Mouse (Mus musculus) neural tube, embryonic 14.5 days (tissue): ENCODE data around the gene Use1. TPM values are rescaled to one million over a fixed set of nuclear protein-coding genes. Genes with fewer than 3 reads are reported as not detected.

Experiments
- ATAC-seq: fragments of 200-750 bp; cut with Nextera tagmentation; 2 replicates; pipeline ENCODE4 v1.8.0; 2017; ENCODE audit warnings: low read depth, mild to moderate bottlenecking, moderate TSS enrichment, moderate library complexity
- H3K27ac ChIP-seq: fragments of 300-500 bp; sonication (generic); 2 replicates; pipeline ENCODE4 v1.5.1; 2014; ENCODE audit warnings: low read depth, mild to moderate bottlenecking, control low read depth, low read length, moderate library complexity, mixed read lengths
- H3K27me3 ChIP-seq: fragments of 300-500 bp; sonication (generic); 2 replicates; pipeline ENCODE4 v1.6.1; 2014; ENCODE audit warnings: low read length; ENCODE audit not compliant: control insufficient read depth, insufficient read depth
- H3K36me3 ChIP-seq: fragments of 300-500 bp; sonication (generic); 2 replicates; pipeline ENCODE4 v1.6.1; 2014; ENCODE audit warnings: low read length, mixed read lengths; ENCODE audit not compliant: control insufficient read depth, insufficient read depth
- H3K4me1 ChIP-seq: fragments of 300-500 bp; sonication (generic); 2 replicates; pipeline ENCODE4 v1.6.1; 2014; ENCODE audit warnings: low read length; ENCODE audit not compliant: control insufficient read depth, insufficient read depth
- H3K4me2 ChIP-seq: fragments of 300-500 bp; sonication (generic); 2 replicates; pipeline ENCODE4 v1.6.1; 2014; ENCODE audit warnings: mild to moderate bottlenecking, low read depth, low read length, control low read depth
- H3K4me3 ChIP-seq: fragments of 300-500 bp; sonication (generic); 2 replicates; pipeline ENCODE4 v1.5.1; 2014; ENCODE audit warnings: low read depth, low read length, control low read depth, mixed read lengths
- H3K9ac ChIP-seq: fragments of 300-500 bp; sonication (generic); replicated peaks from 2 replicates; pipeline ENCODE4 v1.6.1; 2014; ENCODE audit warnings: low read depth, mild to moderate bottlenecking, control low read depth, low read length, mixed read lengths
- H3K9me3 ChIP-seq: fragments of 300-500 bp; sonication (generic); 2 replicates; pipeline ENCODE4 v1.6.1; 2016; ENCODE audit warnings: low read length; ENCODE audit not compliant: control insufficient read depth
- WGBS: fragments of 180-500 bp; shearing (Covaris S2); extraction: QIAGEN DNeasy Blood & Tissue Kit; methylation state at CpG from one replicate; pipeline ENCODE4 v1.1.7; 2014; 5-methylcytosine and 5-hydroxymethylcytosine counted together
- polyA plus RNA-seq: library from polyadenylated mRNA; unstranded; fragments of >200 nt; fragmentation: Nextera tagmentation; extraction: Ambion mirVana; gene quantifications from 2 replicates; pipeline ENCODE4 v1.2.1, GENCODE M21; 2014

Use1 gene
- polyA plus RNA-seq, 1 experiment from 2014 or later = 130 TPM

DNA sequence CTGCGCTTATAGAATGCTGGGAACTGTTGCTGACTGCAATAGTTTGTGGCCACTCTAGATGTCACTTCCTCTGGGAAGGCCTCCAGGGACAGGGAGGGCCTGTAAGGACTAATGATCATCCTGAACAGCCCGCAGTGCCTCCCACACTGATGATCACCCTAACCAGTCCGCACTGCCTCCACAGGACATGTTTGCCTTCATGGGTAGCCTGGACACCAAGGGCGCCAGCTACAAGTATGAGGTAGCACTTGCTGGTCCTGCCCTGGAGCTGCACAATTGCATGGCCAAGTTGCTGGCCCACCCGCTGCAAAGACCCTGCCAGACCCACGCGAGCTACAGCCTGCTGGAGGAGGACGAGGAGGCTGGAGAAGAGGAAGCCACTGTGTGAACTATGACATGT, 37.4 kb downstream of the Use1 start:
- no peak for ATAC-seq
- WGBS = 93% methylated on average over 8 of the region's 8 CpGs
- Histone ChIP-seq H3K27ac (no peak overlapping the region), H3K4me1 (no peaks in the 10 kb centered on the region), H3K36me3 (peaks cover 4% of the 10 kb centered on the region), H3K4me2 (no peak overlapping the region), H3K9ac (no peak overlapping the region), H3K4me3 (no peak overlapping the region), H3K9me3 (no peaks in the 10 kb centered on the region), H3K27me3 (no peaks in the 10 kb centered on the region)

DNA sequence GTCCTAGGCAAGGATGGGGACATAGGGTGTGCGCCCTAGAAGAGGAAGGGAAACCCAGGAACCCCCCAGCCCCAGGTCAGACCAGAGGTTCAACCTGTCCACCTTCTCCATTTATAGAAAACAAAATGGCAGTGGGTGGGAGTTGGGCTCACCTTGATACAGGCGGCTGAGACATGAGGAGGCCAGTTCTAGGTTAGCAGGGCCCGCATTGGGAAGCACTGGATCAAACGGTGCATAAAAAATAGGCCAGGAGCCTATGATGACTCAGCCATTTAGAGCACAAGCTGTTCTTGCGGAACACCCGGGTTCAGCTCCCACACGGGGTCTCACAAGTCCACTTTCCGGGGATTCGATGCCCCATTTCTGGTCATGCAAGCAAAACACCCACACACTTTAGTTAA, 38.3 kb downstream of the Use1 start:
- no peaks in the 10 kb centered on the region for H3K4me1 ChIP-seq
- no peak overlapping the region for H3K9ac ChIP-seq
- no peak for ATAC-seq
- H3K27ac ChIP-seq = no peak overlapping the region
- no peak overlapping the region for H3K4me2 ChIP-seq
- no peaks in the 10 kb centered on the region for H3K27me3 ChIP-seq
- no peak overlapping the region for H3K4me3 ChIP-seq
- no peaks in the 10 kb centered on the region for H3K9me3 ChIP-seq
- 85% methylated on average over 9 of the region's 9 CpGs for WGBS
- no peaks in the 10 kb centered on the region; the same call in 1 of the 2 replicates for H3K36me3 ChIP-seq

DNA sequence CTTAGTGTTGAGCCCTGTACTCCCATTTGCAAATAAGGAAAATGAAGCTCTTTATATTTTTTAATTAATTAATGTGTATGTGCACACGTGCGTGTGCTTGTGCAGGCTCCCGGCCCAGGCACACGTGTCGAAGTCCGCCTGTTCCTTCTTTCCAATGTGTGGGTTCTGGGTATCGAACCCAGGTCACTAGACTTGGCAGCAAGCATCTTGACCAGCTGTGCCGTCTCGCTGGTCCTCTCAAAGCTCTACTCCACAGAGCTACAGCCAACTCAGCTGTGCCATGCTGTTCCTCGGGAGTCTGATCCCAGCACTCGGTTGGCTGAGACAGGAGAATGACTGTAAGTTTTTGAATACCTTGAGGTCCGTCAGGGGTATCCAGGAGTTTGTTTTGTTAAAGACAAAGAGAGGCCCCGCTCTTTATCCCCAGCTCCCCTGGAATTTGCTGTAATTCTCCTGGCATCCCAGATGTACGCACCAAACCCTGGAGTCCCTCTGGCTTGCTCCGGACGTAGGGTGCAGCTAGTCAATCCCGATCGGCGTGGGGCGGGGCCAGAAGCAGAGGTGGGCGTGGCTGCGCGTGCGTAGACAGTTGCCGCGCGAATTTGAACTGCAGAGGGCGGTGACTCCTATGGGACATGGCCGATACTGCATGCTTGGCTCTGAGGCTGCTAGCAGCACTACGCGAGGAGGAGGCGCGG, 38.9 kb downstream of the Use1 start, which contains the start of gene Ankle1:
Gene Ankle1 (plus strand): TSS at position 610 of the 698 bp plus-strand sequence.
- 15% methylated on average over 33 of the region's 33 CpGs for WGBS
- no peak within 1 kb of the TSS for H3K27ac ChIP-seq
- H3K4me1 ChIP-seq = no peaks in the 10 kb centered on the region
- H3K36me3 ChIP-seq = no peaks in the 10 kb centered on the region
- H3K9me3 ChIP-seq = no peaks in the 10 kb centered on the region
- peak within 1 kb of the TSS; percentile 79 for H3K4me2 ChIP-seq
- peak within 1 kb of the TSS; percentile 26; the same call in 1 of the 2 replicates for H3K9ac ChIP-seq
- H3K4me3 ChIP-seq = peak within 1 kb of the TSS; percentile 36
- peak; percentile 92 for ATAC-seq
- H3K27me3 ChIP-seq = no peaks in the 10 kb centered on the region

DNA sequence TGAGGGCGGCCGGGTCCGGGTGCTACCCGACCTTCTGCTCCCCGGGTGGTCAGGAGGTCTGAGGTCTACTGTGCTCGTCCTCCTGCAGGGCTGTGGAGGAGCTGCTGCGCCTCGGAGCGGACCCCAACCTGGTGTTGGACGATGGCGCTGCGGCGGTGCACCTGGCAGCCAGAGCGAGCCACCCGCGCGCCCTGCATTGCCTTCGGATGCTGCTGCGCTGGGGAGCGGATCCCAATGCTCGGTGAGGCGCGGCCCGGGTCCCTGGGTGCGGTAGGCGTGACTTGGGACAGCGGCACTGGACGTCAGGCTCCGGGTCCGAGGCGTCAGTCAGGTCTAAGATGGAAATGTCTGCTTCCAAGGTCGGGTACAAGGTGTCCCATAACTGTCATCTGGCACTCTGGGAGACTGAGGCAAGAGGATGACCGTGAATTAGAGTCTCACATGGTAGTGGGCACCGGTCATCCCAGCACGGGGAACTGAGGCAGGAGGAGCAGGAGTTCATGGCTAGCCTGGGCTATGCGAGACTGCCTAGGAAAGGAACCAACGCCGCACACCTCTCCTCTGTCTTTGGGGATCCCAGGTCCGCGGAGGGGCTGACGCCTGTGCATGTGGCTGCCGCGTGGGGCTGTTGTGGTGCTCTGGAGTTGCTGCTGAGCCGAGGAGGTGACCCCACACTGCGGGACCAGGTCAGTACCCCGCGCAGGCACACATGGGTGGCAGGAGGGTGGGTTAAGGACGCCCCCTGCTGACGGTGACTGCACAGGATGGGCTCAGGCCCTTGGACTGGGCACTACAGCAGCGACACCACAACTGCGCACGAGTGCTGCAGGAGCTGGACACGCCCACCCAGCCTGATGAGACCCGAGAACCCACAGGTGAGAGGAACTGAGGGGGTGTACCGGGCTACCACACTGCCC, 39.7 kb downstream of the Use1 start:
- H3K4me3 ChIP-seq = peak overlapping the region; percentile 36
- H3K9me3 ChIP-seq = no peaks in the 10 kb centered on the region
- no peaks in the 10 kb centered on the region for H3K4me1 ChIP-seq
- peak; percentile 72 for ATAC-seq
- H3K27ac ChIP-seq = no peak overlapping the region
- peak overlapping the region; percentile 79 for H3K4me2 ChIP-seq
- H3K36me3 ChIP-seq = no peaks in the 10 kb centered on the region
- under 1% methylated on average over 55 of the region's 55 CpGs for WGBS
- H3K27me3 ChIP-seq = no peaks in the 10 kb centered on the region
- no peak overlapping the region for H3K9ac ChIP-seq

DNA sequence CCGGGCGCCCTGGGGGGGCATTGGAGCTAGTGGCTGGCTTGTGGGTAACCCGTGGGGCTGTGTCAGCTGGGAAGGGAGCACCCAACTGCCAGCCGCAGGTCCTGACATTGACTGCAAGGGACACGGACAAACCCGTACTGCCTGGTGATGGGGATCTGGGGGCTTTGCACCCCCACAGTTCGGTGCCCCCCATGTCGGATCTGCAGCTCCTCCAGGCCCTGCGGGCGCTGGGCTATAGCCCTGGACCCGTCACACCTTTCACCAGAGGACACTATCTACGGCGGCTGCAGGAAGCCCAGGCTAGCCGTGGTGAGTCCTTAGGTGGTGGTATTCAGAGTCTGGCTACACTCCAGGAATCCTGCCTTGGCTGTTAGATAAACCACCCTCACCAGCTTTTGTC, 40.8 kb downstream of the Use1 start:
- no peak for ATAC-seq
- H3K4me2 ChIP-seq = no peak overlapping the region

DNA sequence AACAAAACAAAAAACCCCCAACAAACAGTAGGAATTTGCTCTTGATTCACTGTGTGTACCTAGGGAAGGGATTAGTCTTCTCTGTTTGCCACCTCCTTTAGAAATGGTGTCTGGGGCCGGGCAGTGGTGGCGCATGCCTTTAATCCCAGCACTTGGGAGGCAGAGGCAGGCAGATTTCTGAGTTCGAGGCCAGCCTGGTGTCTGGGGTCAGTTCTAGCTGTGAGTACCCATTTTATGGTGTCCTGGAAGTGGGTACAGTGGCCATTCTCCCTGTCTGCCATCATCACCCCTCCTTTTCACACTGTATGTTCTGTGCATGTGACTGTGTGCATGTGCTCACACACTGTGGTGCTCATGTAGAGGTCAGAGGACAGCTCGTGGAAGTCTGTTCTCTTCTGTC, 41.6 kb downstream of the Use1 start:
- Histone ChIP-seq H3K4me1 (no peaks in the 10 kb centered on the region), H3K27ac (no peak overlapping the region), H3K4me3 (no peak overlapping the region), H3K9ac (no peak overlapping the region), H3K4me2 (no peak overlapping the region), H3K27me3 (no peaks in the 10 kb centered on the region), H3K9me3 (no peaks in the 10 kb centered on the region), H3K36me3 (no peaks in the 10 kb centered on the region)
- ATAC-seq = no peak
- WGBS = 96% methylated on average over 4 of the region's 4 CpGs

More for the DNA sequence above, 40.8 kb downstream of the Use1 start:
- no peaks in the 10 kb centered on the region for H3K27me3 ChIP-seq
- no peaks in the 10 kb centered on the region for H3K36me3 ChIP-seq
- WGBS = 92% methylated on average over 14 of the region's 14 CpGs
- H3K9ac ChIP-seq = no peak overlapping the region
- no peak overlapping the region for H3K27ac ChIP-seq
- H3K4me1 ChIP-seq = no peaks in the 10 kb centered on the region
- H3K4me3 ChIP-seq = no peak overlapping the region
- H3K9me3 ChIP-seq = no peaks in the 10 kb centered on the region

DNA sequence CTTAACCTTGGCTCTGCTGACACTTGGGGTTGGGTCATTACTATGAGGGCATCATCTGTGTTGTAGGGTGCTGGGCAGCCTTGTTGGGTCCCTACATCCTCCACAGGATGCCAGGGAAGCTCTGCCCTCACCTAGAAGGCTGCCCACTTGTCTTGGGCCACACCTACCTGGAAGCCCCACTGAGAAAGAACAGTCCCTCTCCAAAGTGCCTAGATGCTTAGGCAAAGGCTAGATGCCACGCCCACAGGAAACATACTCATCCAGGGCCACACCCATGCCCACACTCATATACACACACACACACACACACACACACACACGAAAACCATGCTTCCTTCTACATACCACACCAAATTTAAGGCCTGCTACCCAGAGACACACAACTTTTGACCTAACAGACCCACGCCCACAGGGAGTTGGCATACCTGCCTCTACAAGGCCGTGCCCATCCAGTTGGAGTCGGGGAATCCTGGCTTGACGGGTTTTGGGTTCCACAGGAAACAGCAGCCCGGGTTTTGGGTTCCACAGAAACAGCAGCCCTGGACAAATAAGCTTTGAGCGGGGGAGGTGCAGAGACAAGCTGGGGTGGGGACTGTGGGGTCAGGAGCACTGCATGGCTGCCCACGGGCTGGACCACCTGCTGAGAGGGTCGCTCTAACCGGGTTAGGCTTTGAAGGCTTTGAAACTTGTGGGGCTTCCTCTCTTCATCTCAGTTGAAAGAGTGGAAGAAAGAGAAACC, 45.1 kb downstream of the Use1 start:
- H3K27ac ChIP-seq = no peak overlapping the region
- ATAC-seq = no peak
- WGBS = 57% methylated on average over 11 of the region's 11 CpGs

More for the DNA sequence above, 45.1 kb downstream of the Use1 start:
- H3K9me3 ChIP-seq = no peaks in the 10 kb centered on the region
- H3K4me2 ChIP-seq = no peak overlapping the region
- no peak overlapping the region for H3K9ac ChIP-seq
- H3K4me3 ChIP-seq = no peak overlapping the region
- H3K27me3 ChIP-seq = no peaks in the 10 kb centered on the region
- H3K36me3 ChIP-seq = no peaks in the 10 kb centered on the region
- no peaks in the 10 kb centered on the region for H3K4me1 ChIP-seq
